9 mouse cellular contexts compared by ENCODE assay signal in genomic region chr11:120236114-120236437, GRCm38 (mm10). TPM values are rescaled to one million over a fixed set of nuclear protein-coding genes. Genes with fewer than 3 reads are reported as not detected.
A peak's percentile ranks its signal among the peaks of the same experiment; 100 is the strongest.
DNase-seq lines count a peak whose midpoint lies in the region; ATAC-seq and TF ChIP-seq lines count a peak whose summit lies in the region.
"Had no signal": no experiment of that assay in that cellular context is flagged by ENCODE, and none has a peak within 500 bp of the region (broad histone marks: within the 10 kb centered on the region; RNA-seq: fewer than 3 reads in every experiment).

No protein-coding gene starts in this region.

- peaks cover 50% of the 10 kb centered on the region for H3K4me1 ChIP-seq in heart, embryonic 10.5 days
- peaks cover 41% of the 10 kb centered on the region for H3K4me1 ChIP-seq in thymus, adult 2 months (replicated peaks; ENCODE audit: control insufficient read depth, insufficient read depth, low read length)
- peaks cover 86% of the 10 kb centered on the region for H3K4me1 ChIP-seq in liver, embryonic 12.5 days
- H3K4me1 ChIP-seq in stomach, postnatal 0 days (replicated peaks; ENCODE audit: control insufficient read depth, insufficient read depth) = peaks cover 23% of the 10 kb centered on the region; the same call in 1 of the 2 replicates

- no peaks in the 10 kb centered on the region for H3K27me3 ChIP-seq in heart, embryonic 10.5 days (ENCODE audit: insufficient read depth, poor library complexity, severe bottlenecking)
- H3K27me3 ChIP-seq in thymus, adult 2 months (ENCODE audit: control insufficient read depth, insufficient read depth, low read length) = no peaks in the 10 kb centered on the region; the same call in 1 of the 2 replicates
- H3K27me3 ChIP-seq in liver, embryonic 12.5 days (replicated peaks) = peaks cover 82% of the 10 kb centered on the region
- no peaks in the 10 kb centered on the region for H3K27me3 ChIP-seq in stomach, postnatal 0 days (ENCODE audit: control insufficient read depth, insufficient read depth, low read length)

- peak overlapping the region; percentile 73 for H3K9ac ChIP-seq in liver, embryonic 12.5 days
- peak overlapping the region; percentile 90 for H3K9ac ChIP-seq in stomach, postnatal 0 days (ENCODE audit: low read length)

- H3K4me2 ChIP-seq in liver, embryonic 12.5 days = peak overlapping the region; percentile 97
- H3K4me2 ChIP-seq in stomach, postnatal 0 days (replicated peaks; ENCODE audit: low read depth) = peak overlapping the region; percentile 100

- peak overlapping the region; percentile 99 for H3K27ac ChIP-seq in heart, embryonic 10.5 days
- H3K27ac ChIP-seq in thymus, adult 2 months (ENCODE audit: control insufficient read depth, insufficient read depth, low read length) = no peak overlapping the region
- peak overlapping the region; percentile 77 for H3K27ac ChIP-seq in liver, embryonic 12.5 days
- H3K27ac ChIP-seq in stomach, postnatal 0 days (replicated peaks) = peak overlapping the region; percentile 84

- no peak for DNase-seq in heart, embryonic 10.5 days (ENCODE audit: low spot score)
- DNase-seq in heart, postnatal 4 days = no peak
- DNase-seq in thymus, adult 2 months = no peak
- DNase-seq in thymus, postnatal 4 days = no peak
- DNase-seq in stomach, postnatal 0 days (ENCODE audit: low spot score) = no peak
- DNase-seq in spleen, postnatal 14 days (ENCODE audit: low spot score in 2 of 2) = no peak
- no peak for DNase-seq in layer of hippocampus, postnatal 25 days (ENCODE audit: extremely low spot score in 1 of 2, low spot score in 1 of 2)
- DNase-seq: thymus, adult 18-20 months had no signal

- no peak for TF ChIP-seq CTCF in thymus, adult 2 months (IDR thresholded peaks at IDR 0.05; ENCODE audit: borderline replicate concordance, control insufficient read depth, extremely low read depth, insufficient read depth, low read length, poor library complexity)
- no peak for TF ChIP-seq CTCF in stomach, postnatal 0 days (IDR thresholded peaks at IDR 0.05; ENCODE audit: low read depth)

- H3K9me3 ChIP-seq in heart, embryonic 10.5 days = no peaks in the 10 kb centered on the region
- no peaks in the 10 kb centered on the region for H3K9me3 ChIP-seq in liver, embryonic 12.5 days (replicated peaks)
- H3K9me3 ChIP-seq in stomach, postnatal 0 days (ENCODE audit: control insufficient read depth, low read length) = no peaks in the 10 kb centered on the region

- H3K36me3 ChIP-seq in heart, embryonic 10.5 days = peaks cover 9% of the 10 kb centered on the region; the same call in 1 of the 2 replicates
- H3K36me3 ChIP-seq in thymus, adult 2 months (ENCODE audit: control insufficient read depth, insufficient read depth, low read length) = no peaks in the 10 kb centered on the region
- H3K36me3 ChIP-seq in liver, embryonic 12.5 days = no peaks in the 10 kb centered on the region
- H3K36me3 ChIP-seq in stomach, postnatal 0 days (ENCODE audit: control insufficient read depth, insufficient read depth, low read length) = no peaks in the 10 kb centered on the region

- WGBS in heart, embryonic 10.5 days = 2% methylated on average over 13 of the region's 13 CpGs
- WGBS in thymus, adult 2 months = 2% methylated on average over 13 of the region's 13 CpGs
- 0% methylated on average over 13 of the region's 13 CpGs for WGBS in liver, embryonic 12.5 days (ENCODE audit: insufficient replicate concordance)
- under 1% methylated on average over 12 of the region's 13 CpGs for WGBS in stomach, postnatal 0 days

- no peak for ATAC-seq in liver, embryonic 12.5 days
- ATAC-seq in stomach, postnatal 0 days (ENCODE audit: low FRiP score, low TSS enrichment) = no peak

- no peak for TF ChIP-seq POLR2A in thymus, adult 2 months (IDR thresholded peaks at IDR 0.05; ENCODE audit: control insufficient read depth, extremely low read depth, insufficient read depth, low read length, poor library complexity)

- H3K4me3 ChIP-seq in heart, embryonic 10.5 days = peak overlapping the region; percentile 89
- peak overlapping the region; percentile 73 for H3K4me3 ChIP-seq in thymus, adult 2 months (ENCODE audit: control insufficient read depth, insufficient read depth, low read length)
- peak overlapping the region; percentile 67 for H3K4me3 ChIP-seq in liver, embryonic 12.5 days
- H3K4me3 ChIP-seq in stomach, postnatal 0 days (ENCODE audit: low read depth, low read length) = peak overlapping the region; percentile 64

- no peak for TF ChIP-seq EP300 in stomach, postnatal 0 days (optimal IDR thresholded peaks at IDR 0.05)

RNA-seq across cellular contexts. Expression of gene Bahcc1, which starts 3.3 kb away (rescaled TPM):
- 7.7 and 12.9 TPM in 2 replicates for polyA plus RNA-seq in heart, embryonic 10.5 days (2016; fragmentation: Nextera tagmentation; extraction: Ambion mirVana)
- total RNA-seq in heart, postnatal 4 days (2021) = 10 to 100 TPM; 14.1 to 16.5 TPM
- polyA plus RNA-seq in thymus, adult 2 months (2012; rRNA removed) = 11.0 and 15.1 TPM in 2 replicates
- polyA plus RNA-seq in liver, embryonic 12.5 days (2016; fragmentation: Nextera tagmentation; extraction: Ambion mirVana) = 3.0 and 3.5 TPM in 2 replicates
- polyA plus RNA-seq in stomach, postnatal 0 days (2015; fragmentation: Nextera tagmentation; extraction: Ambion mirVana) = 2.7 and 2.9 TPM in 2 replicates
- 10 to 100 TPM; 17.7 to 22.6 TPM for total RNA-seq in layer of hippocampus, postnatal 25 days (2021)
